Mouse (Mus musculus) embryo, embryonic 9.5 days (tissue): ENCODE results near the gene Cadm1.

Experiments used
- DNase-seq: peaks from one replicate; pipeline ENCODE4 v3.0.0-alpha.2; 2017; ENCODE audit errors: extremely low spot score

The Cadm1 gene

DNA sequence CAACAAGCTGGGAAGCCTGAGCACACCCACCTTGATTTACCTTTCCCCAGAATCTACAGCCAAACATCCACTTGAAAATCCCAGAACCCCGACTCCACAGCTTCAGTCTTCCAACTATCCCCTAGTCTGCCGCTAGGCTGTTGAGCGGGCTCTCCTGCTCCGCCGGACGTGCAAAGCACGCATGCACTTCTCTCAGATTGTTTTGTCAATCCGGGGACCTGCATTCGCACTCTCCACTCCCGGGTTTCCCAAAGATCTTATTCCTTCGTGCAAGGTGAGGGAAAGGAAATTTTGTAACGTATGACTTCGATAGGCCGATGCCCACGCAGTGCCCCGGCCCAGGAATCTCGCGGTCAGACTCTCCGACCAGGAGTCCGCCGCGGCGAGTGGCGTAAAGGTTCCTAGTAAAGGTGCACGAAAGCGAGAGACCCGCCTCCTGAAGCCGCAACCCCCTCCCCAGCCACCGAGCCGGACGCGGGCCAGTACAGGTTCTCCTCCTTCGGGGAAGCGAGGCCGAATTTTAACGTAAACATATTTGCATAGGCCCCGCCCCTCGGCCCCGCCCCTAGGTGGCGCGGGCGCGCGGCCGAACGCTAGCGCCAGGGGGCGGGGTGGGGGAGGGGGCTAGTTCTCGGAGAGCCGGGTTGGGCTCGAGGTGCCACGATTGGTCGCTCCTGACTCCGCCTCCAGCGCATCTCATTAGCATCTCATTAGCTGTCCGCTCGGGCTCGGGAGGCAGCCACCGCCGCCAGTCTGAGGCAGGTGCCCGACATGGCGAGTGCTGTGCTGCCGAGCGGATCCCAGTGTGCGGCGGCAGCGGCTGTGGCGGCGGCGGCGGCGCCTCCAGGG is at the start of gene Cadm1:
Cadm1 (plus strand) TSS at position 572 of the 849 bp plus-strand sequence.
- DNase-seq, result peak; percentile 97

DNA sequence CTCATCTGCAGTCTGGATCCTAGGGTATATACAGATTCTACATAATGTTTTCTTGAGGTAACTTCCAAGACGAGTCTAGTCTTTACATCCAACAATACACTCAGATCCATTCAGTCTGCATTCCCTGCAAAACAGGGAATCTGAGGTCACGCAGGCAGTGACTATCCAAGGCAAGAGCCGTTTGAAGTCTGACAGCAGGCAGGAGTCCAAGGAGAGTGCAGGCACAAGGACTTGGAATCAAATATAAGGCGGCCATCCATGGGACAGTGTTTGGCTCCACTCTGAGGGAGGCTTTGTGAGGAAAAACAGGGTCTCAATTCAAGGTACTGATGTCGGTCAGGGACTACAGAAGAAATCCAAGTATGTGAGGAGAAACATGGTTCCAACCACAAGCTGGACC is 45.5 kb upstream of the Cadm1 start:
- DNase-seq, result no peak

DNA sequence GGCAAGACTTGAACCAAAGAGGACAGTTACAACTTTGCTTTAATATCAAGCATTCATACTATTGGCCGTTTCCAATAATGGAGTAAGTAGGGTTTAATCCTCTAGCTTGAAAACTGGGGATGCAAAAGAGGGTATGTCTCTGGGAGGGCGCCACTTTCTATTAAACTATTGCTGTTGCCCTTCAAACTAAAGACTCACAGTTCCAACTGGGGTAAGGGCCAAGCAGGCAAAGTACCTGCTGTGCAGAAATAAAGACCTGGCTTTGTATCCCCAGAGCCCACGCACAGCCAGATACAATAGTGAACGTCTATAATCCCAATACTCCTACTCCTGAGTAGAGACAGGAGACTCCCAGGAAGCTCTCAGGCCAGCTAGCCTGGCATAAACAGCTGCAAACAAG is 44.8 kb upstream of the Cadm1 start:
- DNase-seq, result no peak

DNA sequence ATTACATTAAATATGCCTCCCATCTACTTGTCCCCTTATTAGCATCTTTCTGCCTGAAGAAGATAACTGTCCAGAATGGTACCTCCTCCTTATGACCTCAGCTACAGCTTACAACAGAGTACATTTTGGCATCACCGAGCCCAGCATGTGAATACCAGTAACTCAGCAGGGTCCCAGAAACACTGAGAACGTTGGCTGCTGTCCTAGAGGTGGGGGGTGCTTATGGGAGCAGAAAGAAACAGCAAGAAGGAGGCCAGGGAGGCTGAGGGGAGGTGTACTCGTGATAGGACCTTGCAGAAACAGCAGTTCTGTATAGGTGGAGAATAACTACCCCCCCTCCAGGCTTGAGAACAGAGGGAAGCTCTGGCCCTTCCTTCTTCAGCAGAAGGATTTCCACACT is 30.2 kb upstream of the Cadm1 start:
- no peak for DNase-seq

DNA sequence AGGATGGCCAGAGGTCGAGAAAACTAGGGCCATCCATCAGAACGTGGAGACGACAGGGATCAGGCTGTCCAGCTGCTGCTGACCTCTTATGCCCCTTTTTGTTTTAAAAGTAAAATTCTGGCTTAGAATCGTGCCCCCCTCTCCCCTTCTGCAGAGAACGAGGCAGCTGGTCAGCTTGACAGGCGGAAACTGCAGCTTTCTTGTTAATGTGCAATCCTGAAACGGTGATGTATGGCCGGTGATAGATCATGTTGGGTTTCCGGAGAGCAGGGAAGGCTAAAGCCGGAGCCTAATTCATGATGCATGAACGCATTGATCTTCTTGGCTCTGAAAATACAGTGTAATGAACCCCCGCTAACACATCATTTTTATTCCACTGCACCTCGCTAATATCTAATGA is 24.0 kb upstream of the Cadm1 start:
- peak; percentile 35 for DNase-seq

DNA sequence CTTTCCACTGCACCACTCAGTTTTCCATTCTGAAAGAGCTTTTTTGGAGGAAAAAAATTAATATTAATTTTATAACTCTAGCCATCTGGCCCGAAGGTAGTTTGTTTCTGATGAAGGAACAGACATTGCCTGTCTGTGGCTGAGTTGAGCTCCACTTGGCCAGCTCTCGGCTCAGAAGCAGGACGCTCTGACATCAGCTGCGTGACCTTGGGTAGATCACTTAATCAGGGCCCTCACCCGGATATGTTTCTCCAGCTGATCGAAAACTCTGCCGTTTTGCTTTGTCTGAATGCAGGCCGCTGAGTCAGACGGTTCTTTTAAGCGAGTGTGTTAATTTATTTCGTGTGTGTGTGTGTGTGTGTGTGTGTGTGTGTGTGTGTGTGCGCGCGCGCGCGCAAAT is 23.1 kb upstream of the Cadm1 start:
- DNase-seq, result no peak

DNA sequence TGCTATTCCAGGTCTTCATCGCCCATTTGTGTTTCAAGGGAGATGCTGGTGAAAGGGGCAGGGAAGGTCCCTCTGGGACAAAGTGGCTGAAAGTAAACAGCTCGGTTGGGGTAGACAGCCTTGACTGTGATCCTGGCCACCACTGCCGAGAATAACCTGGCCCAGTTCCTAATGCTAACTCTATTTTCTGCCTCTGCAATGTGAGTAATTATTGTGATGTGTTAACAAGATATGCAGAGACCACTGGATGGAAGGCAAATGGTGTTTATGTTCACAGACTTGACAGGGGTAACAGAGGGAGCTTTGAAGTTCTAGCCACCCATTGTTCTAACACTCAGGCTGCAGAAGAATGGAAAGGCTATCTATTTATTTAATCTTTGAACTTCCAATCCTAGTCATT is 21.9 kb upstream of the Cadm1 start:
- DNase-seq, result no peak

DNA sequence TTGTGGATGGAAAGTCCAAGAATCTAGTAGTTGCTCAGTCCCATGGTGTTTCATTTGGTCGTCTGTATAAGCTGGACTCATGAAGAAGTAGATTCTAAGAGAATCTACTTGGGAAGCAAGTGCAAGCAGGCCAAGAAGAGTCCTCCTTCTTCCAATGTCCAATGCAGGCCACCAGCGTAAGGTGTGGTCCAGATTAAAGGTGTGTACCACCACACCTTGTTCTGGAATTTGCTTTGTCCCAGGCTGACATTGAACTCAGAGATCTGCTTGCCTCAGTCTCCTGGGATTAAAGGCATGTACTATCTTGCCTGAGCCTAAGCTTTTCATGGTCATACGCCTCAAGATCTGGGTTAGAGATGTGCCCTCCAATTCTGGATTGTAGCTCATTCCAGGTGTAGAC is 17.5 kb upstream of the Cadm1 start:
- no peak for DNase-seq

DNA sequence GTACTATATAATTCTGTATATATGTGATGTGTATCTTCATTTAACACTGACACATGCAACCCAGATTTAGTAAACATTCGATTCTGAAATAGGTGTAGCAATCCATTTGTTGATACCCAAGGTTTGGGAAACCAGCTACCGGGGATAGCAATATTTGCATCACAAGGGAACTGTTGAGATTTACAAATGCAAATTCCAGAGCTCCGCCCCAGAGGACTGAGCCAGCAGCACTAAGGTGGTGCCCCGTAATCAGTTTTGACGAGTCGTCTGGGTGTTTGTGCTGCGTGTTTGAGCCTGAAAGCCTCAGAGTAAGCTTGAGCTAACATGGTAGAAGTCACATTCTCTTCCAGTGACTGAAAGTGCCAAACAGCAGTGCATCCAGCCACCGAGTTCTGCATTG is 15.7 kb upstream of the Cadm1 start:
- no peak for DNase-seq

DNA sequence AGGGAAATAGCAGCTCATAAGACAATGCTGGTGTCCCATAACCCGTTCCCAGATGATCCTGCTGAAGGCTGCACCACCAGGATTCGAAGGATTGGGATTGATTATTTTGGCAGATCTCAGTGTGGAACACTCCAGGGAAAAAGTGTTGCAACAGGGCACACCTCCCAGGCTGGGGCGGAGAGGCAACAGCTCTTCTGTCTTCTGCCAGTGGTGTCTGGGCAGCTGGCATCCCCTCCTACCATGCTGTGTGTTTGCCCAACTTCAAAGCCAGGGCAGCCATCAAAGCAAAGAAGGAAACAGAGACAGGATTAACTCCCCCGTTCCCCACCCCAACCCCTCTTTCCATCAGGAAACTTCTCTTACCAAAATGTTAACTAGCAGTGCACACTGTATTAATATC is 13.7 kb upstream of the Cadm1 start:
- no peak for DNase-seq

DNA sequence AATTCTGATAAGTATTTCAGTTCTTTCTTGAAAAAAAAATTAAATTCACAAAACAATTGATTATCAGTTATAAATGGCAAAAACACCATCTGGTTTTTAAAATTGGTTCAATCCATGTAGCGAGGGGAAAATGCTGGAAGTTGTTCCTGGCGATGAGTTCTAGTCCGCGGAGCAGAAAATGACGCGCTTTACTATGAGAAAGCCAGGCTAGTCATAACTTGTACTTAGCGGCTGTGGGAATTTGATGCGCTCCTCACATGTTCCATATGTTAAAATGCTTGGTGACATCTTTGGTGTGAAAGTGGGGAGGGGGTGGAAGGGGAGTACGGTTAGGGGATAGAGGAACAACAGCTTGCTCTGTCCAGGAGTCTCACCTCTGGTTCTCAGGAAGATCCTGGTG is 2.7 kb upstream of the Cadm1 start:
- DNase-seq, result no peak

DNA sequence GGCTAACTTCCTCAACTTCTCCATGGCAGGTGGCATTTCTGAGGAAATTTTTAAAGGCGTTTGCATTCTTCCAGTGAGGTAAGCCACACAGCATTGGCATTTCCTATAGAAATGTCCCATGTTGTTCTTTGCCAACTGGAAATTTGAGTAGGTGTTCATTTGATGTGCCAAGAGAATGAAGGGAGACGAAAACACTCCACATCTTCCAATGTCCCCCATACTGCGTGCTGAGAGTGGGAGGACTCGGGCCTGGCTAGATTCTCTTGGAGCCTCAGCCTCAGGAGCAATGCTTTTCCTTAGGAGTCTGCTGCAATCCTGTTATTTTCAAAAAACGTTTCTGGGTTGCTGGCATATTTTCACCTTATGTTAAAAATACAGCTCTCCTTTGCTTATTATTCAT is 2.2 kb upstream of the Cadm1 start:
- no peak for DNase-seq

DNA sequence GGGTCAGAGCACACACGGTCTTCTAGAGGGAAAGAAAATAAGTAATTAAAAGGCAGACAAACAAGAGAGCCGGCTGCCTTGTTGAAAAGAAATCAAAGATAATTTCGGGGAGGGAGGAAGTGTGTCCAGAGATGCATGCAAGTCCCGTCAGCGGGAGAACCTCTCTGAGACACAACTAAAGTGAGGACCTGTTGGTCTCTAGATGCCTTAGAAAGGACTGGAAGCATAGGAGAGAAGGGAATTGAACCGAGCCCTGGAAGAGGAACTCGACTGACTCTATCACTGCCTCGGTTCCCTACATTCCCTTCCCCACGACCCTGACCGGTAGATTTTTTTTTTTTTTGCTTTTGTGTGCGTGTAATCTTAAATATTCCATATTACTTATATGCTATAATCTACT is 791 bp upstream of the Cadm1 start:
- no peak for DNase-seq

DNA sequence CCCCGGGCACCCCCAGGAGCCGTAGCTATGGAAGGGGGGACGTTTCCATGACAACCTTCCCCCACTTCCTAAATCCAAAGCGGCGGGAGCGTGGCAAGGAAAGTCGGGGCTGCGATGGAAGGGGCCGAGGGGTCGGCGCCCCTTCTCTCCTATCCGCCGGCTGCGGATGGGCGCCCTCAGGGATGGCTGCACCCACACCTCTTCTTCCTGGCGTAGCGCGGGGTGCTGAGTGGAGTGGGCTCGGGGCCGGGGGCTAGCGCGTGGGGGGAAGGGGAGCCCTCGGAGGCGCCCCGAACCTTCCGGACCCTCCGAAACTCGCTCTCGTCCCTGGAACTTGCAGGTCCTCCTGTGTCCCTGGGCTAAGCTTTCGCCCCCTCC is 560 bp downstream of the Cadm1 start:
- DNase-seq, result no peak

DNA sequence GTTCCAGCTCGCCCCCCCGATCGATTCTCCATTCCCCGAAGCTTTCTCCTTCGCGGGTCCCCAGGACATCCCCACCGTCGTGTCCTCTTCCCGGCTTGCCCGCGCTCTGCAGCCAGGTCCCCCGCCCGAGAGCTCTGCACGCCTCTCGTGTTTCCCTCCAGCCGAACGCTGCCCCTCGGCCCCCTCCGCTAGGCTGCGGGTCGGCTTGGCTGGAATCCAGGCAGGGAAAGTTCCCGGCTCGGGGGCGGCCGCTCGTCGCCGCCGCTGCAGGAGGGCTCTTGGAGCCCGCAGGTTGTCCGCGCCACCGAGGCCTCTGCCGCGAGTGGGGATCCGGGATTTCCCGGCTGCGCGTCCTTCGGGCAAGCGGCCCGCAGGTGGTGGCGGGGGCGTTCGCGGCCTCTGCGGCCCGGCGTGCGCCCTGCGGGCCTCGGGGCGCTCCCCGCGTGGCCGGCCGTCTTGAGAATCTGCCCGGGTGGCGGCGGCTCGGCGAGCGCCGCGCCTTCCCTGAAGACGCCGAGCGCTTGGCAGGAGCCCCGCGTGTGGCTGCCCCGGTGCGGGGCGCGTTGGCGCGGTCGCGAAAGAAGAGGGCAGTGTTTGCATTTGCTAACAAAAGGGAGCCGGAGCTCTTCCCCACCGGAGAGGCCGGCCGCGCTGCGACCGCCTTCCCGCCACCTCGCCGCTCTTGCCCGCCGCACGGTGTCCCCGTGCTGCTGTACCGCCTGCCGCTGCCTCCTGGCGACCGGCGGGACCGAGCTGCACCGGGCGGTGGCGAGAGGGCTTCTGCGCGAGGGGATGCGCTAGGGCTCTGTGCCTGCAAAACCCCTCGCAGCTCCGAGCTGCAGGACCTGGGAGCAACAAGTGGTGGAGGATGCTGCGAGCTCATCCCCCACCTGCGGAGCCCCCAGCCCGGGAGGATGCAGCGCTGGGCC is 1.2 kb downstream of the Cadm1 start:
- peak; percentile 75 for DNase-seq

DNA sequence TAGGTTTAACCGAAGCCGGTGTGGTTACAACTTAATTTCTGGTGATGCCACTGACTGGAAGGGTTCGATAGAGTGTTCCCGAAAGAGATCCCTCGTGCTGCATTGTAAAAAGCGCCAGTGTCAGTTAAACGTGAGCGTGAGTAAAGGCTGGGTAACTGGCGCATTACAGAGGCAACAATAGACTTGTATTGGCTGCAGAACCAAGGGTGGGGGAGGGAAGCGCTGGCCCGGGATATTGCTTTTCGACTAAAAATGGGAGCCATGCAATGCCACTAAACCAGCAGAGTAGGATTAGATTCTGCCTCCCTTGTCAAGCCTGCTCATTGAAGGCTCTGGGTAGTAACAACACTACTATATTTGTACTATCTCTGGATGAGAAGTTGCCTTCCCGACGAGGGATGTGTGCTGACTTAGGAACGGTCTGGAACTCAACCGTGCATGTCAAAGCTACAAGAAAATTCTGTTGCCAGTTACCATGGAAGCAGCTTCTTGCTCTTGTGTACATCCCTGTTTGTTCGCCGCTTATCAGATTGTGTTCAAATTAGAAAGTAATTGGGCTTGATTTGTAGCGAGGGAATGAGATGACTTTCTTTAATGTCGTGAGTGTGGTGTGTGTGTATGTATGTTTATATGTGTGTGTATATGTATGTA is 2.4 kb downstream of the Cadm1 start:
- DNase-seq, result peak; percentile 63

DNA sequence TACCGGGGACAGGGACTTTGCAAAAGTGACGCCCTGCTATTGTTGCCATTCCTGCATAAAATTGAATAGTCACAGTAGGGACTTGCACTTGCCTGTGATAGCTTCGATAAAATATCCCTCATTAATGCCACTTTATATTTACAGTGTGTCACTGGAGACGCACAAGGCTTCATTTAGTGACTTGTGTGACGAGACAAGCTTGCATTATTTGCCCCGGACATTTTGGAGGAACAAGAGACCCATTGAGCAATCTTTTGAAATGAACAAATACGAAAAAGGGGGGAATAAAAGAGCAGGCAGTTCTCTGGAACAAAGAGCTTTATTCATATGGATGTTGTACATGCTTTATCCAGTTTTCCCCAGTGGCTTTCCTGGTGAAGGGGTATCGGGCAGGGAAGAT is 3.5 kb downstream of the Cadm1 start:
- DNase-seq, result peak; percentile 13

DNA sequence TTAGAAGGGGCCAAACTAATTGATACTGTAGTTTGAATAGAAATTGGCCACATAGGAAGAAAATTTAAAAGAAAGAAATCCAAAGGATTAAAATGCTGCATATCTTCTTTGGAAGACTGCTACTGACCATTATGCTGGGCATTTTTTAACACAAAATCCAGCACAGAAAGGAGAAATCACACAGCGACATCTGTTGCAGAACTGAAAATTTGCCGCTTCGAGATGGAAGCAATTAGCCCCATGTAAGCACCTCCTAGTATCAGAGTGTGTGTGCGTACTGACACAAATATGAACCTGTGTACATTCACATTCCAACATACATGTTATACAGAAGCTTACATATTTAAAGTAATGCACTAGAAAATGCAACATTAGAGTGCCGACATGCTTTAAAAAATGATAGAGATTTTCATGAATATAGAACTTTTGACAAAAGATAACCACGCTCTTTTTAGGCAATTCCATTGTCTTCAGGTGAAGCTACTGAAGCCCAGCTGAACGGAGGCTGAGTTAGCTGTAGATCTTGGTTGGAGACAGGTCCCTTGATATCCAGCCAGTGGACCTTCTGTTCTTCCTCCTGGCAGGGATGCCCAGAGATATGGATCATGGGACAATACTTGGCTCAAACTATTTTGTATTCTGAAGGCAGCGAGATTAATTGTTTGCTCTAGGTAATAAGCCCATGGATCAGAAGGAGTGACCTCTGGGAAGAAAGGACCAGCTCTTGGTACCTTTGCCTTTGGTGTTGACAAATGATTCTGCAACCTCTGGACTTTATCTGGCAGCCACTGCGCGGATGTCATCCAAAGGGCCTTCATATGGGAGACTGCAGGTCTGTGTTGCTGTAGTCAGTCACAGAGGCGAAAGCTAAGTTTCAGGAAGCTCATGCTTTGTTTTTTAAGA is 4.9 kb downstream of the Cadm1 start:
- DNase-seq, result no peak

DNA sequence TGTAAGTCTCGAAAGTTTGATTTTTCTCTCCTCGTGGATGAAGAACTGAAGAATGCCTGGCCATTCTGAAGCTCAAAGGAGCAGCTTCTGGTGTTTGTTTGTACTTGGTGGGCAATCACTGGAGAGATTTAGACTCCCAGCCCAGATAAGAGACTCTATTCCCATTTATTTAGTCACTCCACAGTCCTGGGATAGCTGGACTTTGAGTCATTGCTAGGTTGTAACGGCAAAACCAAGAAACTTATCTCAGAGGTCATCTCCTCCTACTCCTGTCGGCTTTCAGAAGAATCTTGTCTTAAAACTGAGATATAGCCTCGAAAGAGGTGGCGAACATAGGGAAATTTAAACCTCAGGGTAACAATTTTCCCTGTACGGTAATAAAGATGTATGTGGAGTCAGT is 15.3 kb downstream of the Cadm1 start:
- no peak for DNase-seq

DNA sequence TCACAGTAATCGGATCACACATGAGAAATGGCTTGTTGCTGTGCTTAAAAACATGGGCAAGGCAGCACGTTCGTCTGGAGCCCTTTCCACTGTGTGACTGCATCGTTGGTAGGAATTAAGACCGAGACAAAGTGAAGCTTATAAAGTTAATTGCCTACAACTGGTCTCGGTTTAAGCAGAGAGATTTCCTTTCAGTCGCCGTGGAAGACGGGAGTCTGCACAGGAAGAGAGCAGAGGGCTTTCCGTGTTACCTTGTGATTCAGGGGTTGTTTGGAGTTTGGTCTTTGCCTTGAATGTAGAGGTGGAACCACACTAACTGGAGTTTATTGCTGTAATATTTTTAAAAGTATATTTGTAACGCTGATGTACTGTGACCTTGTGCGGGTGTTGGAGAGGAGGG is 15.7 kb downstream of the Cadm1 start:
- DNase-seq, result no peak

DNA sequence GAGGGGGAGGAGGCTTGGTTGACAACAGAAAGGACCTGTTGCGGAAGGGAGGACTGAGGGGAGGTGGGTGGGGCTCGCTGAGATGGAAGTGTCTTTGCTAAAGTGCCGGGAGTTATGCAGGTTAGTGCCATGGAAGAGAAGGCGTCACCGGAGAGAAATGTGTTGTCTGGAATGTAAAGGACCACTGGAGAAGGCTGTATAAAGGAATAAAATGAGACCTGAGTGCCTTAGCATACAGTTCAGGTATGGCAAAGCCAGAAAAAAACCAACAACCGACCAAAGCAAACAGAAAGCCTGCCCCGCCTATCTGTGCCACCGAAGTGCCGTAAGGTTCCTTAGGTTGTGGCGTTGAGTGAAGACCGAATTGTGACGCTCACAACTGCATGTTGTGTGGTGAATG is 18.4 kb downstream of the Cadm1 start:
- DNase-seq, result no peak
